Mouse (Mus musculus) cerebellum, adult 9-10 months (tissue): ENCODE results near the gene Lpin3.
A peak's percentile ranks its signal among the peaks of the same experiment; 100 is the strongest.

Experiments used
- DNase-seq: peaks from one replicate; pipeline ENCODE4 v3.0.0; 2022

Gene Lpin3

GRCm38 (mm10) chr2:160887859-160888258, 7.4 kb downstream of the Lpin3 start:
- peak; percentile 45 for DNase-seq

GRCm38 (mm10) chr2:160891045-160891444, 10.6 kb downstream of the Lpin3 start:
- no peak for DNase-seq

DNA sequence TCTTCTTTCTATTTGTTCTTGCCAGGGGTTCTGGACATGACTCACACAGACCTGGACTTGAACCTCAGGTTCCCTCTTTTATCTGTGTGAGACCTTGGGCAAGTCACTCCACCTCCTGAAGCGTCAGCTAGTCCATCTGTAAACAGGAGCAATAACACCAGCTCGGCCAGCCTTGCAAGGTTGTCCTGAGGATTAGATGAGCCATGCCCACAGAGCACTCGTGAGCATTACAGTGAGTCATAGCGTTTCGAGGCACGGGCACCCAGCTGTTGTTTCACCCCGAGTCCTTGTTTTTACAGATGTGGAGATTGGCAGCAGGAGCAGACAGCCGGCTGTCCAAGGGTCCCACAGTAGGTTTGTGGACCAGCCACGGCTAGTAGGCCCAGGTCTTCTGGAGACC, 11.2 kb downstream of the Lpin3 start:
- DNase-seq = no peak

DNA sequence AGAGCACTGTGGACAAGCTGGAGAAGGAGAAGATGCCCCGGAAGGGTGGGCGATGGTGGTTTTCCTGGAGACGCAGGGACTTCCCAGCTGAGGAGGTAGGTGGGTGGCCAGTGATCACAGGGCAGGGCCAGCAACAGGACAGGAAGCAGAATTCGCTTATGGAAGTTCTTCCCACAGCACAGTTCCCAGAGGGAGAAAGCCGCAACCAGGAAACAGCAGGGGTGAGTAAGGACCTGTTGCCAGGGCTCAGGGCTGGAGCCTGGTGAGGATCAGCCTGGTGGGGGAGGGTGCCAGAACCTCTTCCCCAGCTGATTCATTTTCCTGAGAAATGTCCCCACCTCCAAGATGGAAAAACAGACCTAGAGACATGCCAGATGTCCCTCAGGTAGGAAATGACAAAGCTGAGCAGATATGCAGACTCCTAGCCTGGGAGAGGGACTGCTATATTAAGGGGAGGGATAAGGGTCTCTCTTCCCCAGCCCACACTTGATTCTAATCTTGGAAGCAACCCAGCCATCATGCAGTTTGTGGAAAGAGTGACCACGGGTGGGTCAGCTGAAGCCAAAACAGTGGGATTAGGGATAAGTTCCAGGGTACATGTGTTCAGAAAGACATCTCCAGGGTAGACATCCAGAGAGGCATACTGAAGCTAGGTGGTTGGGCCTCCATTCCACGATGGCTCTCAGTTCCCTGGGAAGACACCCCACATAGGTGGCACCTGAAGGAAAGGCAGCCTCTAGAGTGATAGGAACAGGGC, 21.4 kb downstream of the Lpin3 start:
- DNase-seq = no peak

DNA sequence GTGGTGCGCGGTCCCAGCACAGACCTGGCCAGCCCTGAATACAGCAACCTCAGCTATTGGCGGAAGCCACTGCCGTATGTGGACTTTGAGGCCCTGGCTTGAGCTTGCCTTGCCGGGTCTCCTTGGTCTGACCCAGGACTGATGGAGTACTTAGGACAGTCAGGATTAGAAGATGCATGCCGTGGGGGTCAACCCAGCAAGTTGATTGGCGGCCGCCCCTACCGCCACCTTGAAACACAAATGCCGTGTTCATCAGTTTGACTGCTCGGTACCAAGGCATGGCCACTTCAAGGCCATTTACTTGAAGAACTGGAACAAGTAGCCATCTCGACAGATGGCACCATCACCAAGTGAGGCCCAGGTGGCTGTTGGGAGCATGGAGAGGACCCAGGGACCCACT, 24.8 kb downstream of the Lpin3 start:
- DNase-seq = peak; percentile 55

DNA sequence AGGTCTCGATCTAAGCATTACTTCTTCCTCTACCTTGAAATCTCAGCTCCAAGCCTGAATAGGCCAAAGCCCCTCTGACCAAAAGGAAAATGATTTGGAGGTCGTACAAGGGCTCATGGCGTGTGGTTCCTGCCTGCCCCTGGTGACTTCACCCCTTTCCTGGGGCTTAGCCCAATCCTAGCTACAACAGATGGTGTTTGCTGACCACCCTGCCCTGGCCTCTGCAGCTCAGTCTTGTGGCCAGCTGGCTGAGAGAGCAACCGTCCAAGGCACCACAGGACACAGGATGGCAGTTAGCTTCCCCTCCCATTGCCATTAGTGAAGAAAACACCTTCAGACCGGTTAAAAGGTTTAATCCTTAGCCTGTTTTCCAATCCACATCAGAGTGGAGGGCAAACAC, 25.6 kb downstream of the Lpin3 start:
- DNase-seq = peak; percentile 91

- no peak for DNase-seq
Observed at GRCm38 (mm10) chr2:160908607-160909006, 28.1 kb downstream of the Lpin3 start.

- DNase-seq = no peak
Observed at GRCm38 (mm10) chr2:160910633-160911032, 30.2 kb downstream of the Lpin3 start.

DNA sequence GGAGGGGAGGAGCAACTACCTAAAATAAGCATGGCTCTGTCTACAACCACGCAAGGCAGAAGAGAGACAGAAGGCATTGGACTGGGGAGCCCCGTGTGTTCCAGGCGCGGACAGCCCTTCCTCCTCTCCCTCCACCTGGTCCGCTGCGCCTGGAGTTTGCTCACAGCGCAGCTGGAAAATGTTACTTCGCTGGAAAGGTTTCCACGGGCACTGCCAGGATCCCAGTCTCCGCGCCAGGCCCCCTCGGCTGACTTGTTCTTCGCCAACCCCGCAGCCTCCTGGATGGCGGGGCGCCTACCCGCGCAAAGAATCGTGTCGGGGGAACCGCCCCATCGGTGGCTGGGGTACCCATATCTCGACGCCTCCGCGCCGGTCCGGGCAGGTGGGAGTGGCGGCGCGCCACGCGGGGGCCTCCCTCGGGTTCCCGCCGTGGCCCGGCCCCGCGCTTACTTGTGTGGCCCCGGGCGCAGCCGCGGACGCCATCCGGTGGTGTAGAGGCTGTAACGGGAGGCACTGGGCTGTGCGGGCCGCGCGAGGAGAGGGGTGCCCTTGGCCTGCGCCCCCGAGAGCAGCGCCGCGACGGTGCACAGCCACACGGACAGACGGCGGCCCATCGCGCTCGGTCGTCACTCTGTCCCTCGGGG, 31.2 kb downstream of the Lpin3 start:
- peak; percentile 50 for DNase-seq

- DNase-seq = peak; percentile 47
Observed at GRCm38 (mm10) chr2:160912231-160912671, 31.8 kb downstream of the Lpin3 start, which contains the start of gene Emilin3. Gene Emilin3 (minus strand): TSS chr2:160912328.

- DNase-seq = peak; percentile 38
Observed at GRCm38 (mm10) chr2:160914656-160915055, 34.2 kb downstream of the Lpin3 start.

DNA sequence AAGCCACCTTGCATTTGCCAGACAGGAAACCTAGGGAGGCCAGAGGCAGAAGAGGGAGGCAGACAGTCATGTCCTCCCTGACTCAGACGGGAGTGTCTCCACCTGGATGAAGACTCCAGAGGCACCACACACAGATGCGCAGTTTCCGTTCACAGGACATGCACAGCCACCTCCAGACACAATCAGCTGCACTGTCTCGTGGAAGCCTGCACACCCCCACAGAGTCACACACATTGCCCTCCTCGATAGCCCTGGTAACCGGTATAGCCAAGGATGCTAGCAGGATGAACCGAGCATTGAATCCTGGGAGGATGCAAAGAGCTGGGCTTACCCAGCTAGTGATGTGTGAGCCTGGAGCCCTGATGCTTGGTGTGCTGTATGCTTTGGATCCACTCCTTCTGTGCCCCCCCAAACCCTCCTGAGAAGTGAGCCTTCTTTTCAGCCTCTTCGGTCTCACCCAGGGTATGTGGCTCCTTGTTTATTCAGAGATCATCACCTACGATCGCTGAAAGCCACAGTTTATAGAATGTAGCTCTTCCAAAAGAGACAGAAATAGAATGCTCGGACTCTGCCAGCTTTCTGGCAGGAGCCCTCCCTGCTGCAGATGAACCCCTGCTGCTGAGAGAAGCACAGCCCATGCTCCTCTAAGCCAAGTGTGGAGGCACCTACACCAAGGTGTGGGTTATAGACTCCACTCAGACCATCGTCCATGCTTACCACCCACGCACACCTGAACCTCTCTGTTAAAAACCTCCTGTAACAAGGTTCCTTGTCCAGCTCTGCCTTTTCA, 35.5 kb downstream of the Lpin3 start:
- peak; percentile 79 for DNase-seq

GRCm38 (mm10) chr2:160916714-160917113, 36.2 kb downstream of the Lpin3 start:
- no peak for DNase-seq

GRCm38 (mm10) chr2:160917313-160917712, 36.8 kb downstream of the Lpin3 start:
- DNase-seq = peak; percentile 50

- no peak for DNase-seq
Observed at GRCm38 (mm10) chr2:160918154-160918929, 37.9 kb downstream of the Lpin3 start.

DNA sequence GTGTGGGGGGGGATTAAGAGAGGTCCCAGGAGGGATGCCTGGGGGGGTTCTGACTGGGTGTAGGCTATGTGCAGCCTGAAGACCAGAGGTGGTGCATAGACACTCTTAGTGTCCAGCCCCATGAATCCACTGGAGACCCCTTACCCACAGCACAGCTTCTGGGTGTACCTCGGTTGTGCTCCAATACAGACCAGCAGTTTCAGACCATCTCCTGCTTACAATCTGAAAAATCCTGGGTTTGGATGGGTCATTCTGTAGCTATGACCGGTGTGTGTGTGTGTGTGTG, 38.4 kb downstream of the Lpin3 start:
- no peak for DNase-seq

DNA sequence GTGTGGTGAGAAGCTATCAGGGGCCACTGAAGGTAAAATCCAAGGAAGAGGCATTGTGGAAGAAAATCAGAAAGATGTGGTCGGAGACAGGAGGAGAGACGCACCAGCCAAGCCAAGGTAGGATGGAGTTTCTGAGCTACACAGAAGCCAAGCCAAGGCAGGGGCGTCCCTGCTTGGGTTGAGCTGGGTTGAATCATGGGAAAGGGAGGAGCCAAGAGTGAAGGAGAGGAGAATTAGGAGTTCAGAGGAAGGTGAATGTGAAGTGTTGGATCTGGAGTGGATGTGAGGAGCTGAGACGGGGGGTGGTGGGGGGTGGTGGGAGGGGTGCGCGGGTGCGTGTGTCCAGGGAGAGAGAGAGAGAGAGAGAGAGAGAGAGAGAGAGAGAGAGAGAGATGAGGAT, 40.8 kb downstream of the Lpin3 start:
- no peak for DNase-seq

- no peak for DNase-seq
Observed at GRCm38 (mm10) chr2:160925203-160925602, 44.7 kb downstream of the Lpin3 start.

DNA sequence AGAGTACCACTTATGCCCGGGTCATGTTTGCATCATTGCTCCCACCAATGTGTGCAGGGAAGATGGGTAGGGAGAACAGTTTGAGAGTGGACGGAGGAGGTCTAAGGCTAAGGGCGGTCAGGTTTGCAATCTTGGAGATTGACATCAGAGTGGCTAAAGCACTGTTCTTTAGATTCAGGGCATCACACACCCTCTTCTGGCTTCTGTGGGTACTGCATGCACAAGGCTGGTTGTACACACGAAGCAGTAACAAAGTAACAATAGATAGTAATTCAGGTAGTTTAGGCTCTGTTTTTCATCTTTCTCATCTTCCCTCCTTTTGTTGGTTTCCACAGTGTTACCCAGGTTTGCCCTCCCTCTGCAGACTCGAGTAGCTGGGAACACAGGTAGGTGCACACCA, 50.9 kb downstream of the Lpin3 start:
- DNase-seq = no peak

GRCm38 (mm10) chr2:160932325-160932724, 51.9 kb downstream of the Lpin3 start:
- DNase-seq = no peak

- no peak for DNase-seq
Observed at GRCm38 (mm10) chr2:160932981-160933380, 52.5 kb downstream of the Lpin3 start.

DNA sequence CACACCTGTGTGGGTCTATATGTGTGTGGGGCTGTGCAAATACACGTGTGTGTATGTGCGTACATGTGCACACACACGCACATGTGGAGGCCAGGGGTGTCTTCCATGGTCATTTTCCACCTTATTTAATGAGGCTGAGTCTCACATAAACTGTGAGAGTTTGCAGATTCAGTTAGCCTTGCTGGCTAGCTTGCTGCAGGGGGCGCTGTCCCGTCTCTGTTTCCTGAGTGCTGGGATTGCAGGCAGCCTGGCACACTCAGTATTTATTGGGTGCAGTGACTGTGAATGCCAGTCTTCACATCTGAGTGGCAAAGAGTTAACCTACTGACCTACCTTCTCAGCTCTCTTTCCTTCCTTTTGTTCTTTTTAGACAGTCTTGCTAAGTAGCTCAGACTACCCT, 53.4 kb downstream of the Lpin3 start:
- no peak for DNase-seq

GRCm38 (mm10) chr2:160934451-160934850, 54.0 kb downstream of the Lpin3 start:
- no peak for DNase-seq
